Mouse (Mus musculus) lung, adult 18-20 months (tissue): Measurements from ENCODE around the gene Cadm1.

Source experiments
- DNase-seq, 2 experiments: peaks; one replicate each; pipeline ENCODE4 v3.0.0; 2022; ENCODE audit warnings: mixed read lengths in 2 of 2

Gene Cadm1

DNA sequence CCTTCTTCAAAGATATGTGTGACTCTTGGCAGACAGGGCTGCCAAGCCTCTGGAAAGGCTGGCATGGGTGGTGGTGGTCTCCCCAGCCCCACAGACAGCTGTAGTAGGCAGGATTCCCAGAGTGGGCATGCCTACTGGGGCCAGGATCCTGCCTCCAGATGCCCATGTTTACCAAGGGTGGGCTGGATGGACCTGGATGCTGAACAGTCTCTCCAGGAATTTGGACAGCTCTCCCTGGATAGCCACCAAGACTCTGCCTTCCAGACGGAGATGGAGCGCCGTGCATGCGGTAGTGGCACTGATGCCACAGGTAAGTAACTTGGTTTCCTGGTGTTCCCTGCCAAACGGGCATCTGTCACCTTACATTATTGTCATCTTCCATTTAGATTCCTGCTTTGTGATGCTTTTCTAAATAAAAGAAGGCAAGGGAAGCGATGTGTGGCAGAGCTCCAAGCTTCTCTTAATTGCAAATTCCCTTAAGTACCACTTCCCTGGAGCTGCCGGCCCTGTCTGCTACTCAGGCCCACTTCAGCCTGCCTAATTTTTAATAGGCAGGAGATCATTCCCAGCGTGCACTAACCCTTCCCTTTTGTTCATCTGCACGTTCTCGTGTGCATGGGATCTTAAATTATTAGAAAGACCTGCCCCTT, 346.7 kb downstream of the Cadm1 start:
- no peak for DNase-seq

DNA sequence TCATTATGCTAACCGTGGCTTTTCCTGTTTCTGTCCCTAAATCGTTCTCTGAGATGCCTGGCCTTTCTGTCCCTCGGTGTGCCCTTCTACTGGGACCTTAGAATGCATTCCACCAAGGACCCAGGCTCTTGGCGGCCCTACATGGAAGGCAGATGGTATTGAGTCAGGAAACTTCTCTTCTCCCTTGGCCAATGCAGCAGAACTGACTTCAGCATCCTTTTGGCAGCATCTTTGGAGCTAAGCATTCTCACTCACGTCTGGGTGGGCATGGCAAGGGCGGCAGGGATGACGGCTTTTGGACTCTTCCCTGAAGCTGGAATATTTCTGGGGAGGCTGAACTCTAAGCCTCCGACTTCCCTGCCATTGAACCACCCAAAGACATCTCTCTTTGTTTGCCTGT, 350.2 kb downstream of the Cadm1 start:
- DNase-seq, result no peak

DNA sequence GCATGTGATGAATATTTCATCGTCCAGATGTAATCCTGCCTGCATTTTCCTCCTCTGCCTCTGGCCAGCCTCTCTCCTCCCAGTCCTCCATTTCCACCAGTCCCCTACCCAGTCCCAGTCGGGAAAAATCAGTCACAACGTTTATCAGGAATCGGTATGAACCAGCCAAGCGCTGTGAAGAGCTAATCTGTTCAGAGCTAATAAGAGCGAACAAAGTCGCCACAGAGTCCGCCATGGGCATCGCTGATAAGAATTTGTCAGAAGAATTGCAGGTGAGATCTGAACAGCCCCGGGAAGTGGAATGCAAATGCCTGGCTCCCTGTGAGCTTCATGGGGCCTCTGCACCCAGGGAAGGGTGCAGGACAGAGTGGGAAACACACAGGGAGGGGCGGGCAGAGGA, 352.4 kb downstream of the Cadm1 start:
- DNase-seq, result no peak

GRCm38 (mm10) chr9:47891721-47892120, 361.7 kb downstream of the Cadm1 start:
- DNase-seq, result no peak

GRCm38 (mm10) chr9:47892995-47893394, 363.0 kb downstream of the Cadm1 start:
- no peak for DNase-seq

DNA sequence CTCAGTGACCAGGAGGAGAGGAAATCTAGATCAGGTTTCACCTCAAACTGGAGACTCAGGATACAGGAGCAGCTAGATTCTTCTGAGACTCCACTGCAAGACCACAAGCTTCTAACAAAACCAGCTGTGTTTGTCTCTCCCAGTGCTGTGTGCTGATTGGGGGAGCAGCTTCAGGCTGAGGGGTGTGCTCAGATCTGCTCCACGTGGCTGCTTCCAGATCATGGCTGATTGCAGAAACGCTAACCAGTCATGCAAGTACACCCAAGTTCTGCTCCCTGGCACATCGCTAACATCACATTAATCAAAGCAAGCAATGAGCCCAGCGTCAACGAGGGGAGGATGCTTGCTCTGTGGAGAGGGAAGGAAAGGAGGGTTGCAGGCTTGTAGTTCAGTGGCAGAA, 364.1 kb downstream of the Cadm1 start:
- no peak for DNase-seq

GRCm38 (mm10) chr9:47894661-47895060, 364.7 kb downstream of the Cadm1 start:
- DNase-seq, result no peak

DNA sequence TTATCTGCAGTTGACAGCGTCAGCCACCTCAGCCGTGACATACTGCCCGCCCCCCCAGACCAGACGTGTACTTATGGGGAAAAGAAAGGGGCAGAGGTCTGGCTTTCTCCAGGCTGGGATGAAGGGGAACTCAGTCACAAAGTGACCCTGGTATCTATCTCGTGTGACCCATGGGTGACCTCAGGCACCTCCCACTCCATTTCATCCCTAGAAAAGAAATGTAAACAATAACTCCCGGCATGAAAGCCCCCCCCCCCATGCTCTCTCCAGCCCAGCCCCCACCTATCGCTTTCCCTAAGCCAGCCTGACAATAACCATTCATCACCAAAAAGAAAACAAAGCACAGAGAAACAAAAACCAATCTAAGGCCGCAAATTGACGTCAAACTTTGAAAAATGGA, 365.1 kb downstream of the Cadm1 start:
- DNase-seq, result no peak

- DNase-seq, result no peak
These were observed 370.8 kb downstream of the Cadm1 start for GRCm38 (mm10) chr9:47900734-47901133.

DNA sequence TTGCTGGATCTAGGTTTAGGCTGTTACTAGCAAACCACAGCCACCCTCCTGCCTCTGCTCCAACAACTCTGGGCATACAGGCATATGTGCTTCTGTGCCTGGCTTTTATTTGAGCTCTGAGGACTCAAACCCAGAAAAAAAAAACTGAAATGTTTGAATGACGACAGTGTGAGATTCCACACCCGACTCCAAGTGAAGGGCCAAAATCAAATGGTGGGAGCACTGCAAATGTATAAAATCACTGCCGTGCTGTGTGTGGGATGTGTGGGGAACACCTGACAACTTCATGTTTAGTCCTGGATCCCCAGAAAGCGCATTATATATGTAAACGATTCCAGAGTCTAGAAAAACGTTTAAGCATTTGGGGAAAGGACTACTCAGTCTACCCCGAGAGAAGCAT, 373.7 kb downstream of the Cadm1 start:
- DNase-seq, result no peak

- no peak for DNase-seq
These were observed 374.5 kb downstream of the Cadm1 start for GRCm38 (mm10) chr9:47904339-47904922.

- DNase-seq, result no peak
These were observed 376.5 kb downstream of the Cadm1 start for GRCm38 (mm10) chr9:47906521-47906920.
